Mouse (Mus musculus) left cerebral cortex, postnatal 10 days (tissue): Measurements from ENCODE around the gene Ccpg1os. TPM values are rescaled to one million over a fixed set of nuclear protein-coding genes. Genes with fewer than 3 reads are reported as not detected.

Experiments used
- DNase-seq, 2 experiments: peaks; one replicate each; pipeline ENCODE4 v3.0.0; 2021 to 2022; ENCODE audit warnings: low spot score in 2 of 2, mixed read lengths in 1 of 2; ENCODE audit errors: extremely low spot score in 1 of 2
- intact Hi-C: fragments of 180-260 bp; cut with DNase I; formaldehyde crosslinking; loops from one replicate; pipeline ENCODE4 v1.15.1; 2025
- microRNA-seq: library from miRNA; unstranded; fragments of <30 nt; microRNA quantifications from one replicate; pipeline ENCODE4 v1.2.0, GENCODE M21; 2022
- total RNA-seq, 2 experiments: library from RNA; stranded (reverse); gene quantifications; 2 replicates each; pipeline ENCODE4 v1.2.3; 2021

Gene Ccpg1os
- total RNA-seq, 2 experiments from 2014 or later: 5.2 to 7.6 TPM

- DNase-seq: no peak
- intact Hi-C loops: no loop called here
Measured at GRCm38 (mm10) chr9:72935309-72935708, 49.9 kb downstream of the Ccpg1os start.

- intact Hi-C loops: no loop called here
- DNase-seq: peak in 1 of 2 experiments; percentile 48
Measured at GRCm38 (mm10) chr9:72931166-72931790, 53.9 kb downstream of the Ccpg1os start.

Small RNA genes lying within 50 kb of the gene (microRNA-seq; reads per million reads assigned to microRNA genes)
- not detected for gene Gm27353

Other genes with a start within 250 kb of the Ccpg1os start
- gene Prtg, start 178.5 kb downstream of the Ccpg1os start, total RNA-seq: under 1 TPM; 0.63 to 0.66 TPM
- 10 to 100 TPM; 13.9 to 14.1 TPM for gene Pygo1, start 59.7 kb downstream of the Ccpg1os start, total RNA-seq
- 1 to 10 TPM; 2.0 TPM for gene Dyx1c1, start 26.6 kb downstream of the Ccpg1os start, total RNA-seq
- gene Gm44503, start 26.5 kb downstream of the Ccpg1os start, total RNA-seq: not detected
- 10 to 100 TPM; 83.8 to 85.7 TPM for gene Ccpg1, start within 50 bp of the Ccpg1os start, total RNA-seq
- 10 to 100 TPM; 15.0 to 16.6 TPM for gene Pigb, start 55.0 kb upstream of the Ccpg1os start, total RNA-seq
- 1 to 10 TPM; 5.5 to 7.1 TPM for gene Rab27a, start 59.5 kb upstream of the Ccpg1os start, total RNA-seq
- gene Khdc3, start 116.5 kb upstream of the Ccpg1os start, total RNA-seq: 1 to 10 TPM in 1 of 2 experiments, under 1 TPM in 1; 0.81 to 1.4 TPM
- not detected for gene Gm20509, start 117.1 kb upstream of the Ccpg1os start, total RNA-seq
- gene Rsl24d1, start 128.0 kb upstream of the Ccpg1os start, total RNA-seq: 10 to 100 TPM; 58.4 to 59.7 TPM